Mouse (Mus musculus): ENCODE results near the gene Desi2. TPM values are rescaled to one million over a fixed set of nuclear protein-coding genes. Genes with fewer than 3 reads are reported as not detected.

The Desi2 gene
- total and polyA plus RNA-seq, 3 experiments, result 11.1 to 32.9 (median 14.7) TPM

DNA sequence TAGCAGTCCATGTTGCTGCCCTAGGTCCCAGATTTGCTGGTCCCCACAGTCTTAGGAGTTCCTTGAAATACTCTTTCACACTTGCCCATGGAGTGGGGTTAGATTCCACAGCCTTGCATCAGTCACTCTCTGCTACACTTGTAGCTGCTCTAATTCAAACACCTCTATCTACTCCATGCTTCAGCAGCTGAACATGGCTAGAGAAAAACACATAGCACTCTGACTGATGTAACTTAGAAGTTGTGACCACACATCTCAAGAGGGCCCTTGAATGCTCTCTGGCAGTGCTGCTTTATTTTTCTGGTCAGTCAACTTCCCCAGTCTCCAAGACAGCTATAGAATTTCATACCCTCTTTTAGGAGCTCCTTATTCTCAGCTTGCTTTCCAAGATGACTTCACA, 22.7 kb downstream of the Desi2 start:
- Histone ChIP-seq H3K4me1 (ENCODE audit: control insufficient read depth in 1 of 2, insufficient read depth in 2 of 2) (no peaks in the 10 kb centered on the region), H3K9ac (ENCODE audit: insufficient read depth, low read depth) (no peak overlapping the region), H3K27ac (ENCODE audit: insufficient read depth, low read depth) (no peak overlapping the region), H3K36me3 (replicated peaks in 1 of 2; ENCODE audit: control insufficient read depth in 1 of 2, insufficient read depth in 1 of 2, low read length in 1 of 2) (no peaks in the 10 kb centered on the region), H3K79me2 (replicated peaks; ENCODE audit: control insufficient read depth, extremely low read depth, insufficient read depth, poor library complexity, severe bottlenecking) (no peaks in the 10 kb centered on the region), H3K4me3 (replicated peaks in 1 of 3; ENCODE audit: low read depth in 2 of 3, low read length in 2 of 3, poor library complexity in 1 of 3) (no peak overlapping the region), H3K27me3 (replicated peaks) (no peaks in the 10 kb centered on the region), H3K4me2 (ENCODE audit: insufficient read depth, low read depth, poor library complexity, severe bottlenecking) (no peak overlapping the region), H3K9me3 (replicated peaks; ENCODE audit: low read length) (no peaks in the 10 kb centered on the region)
- no peak for DNase-seq (ENCODE audit: extremely low read depth)
- dilution Hi-C loops (cut with MboI; ENCODE audit: extremely low pct_ligation_motif_present, extremely low pct_unique_long_range_greater_than_20kb, low sequenced_read_pairs) (no loop called here), in situ Hi-C loops (cut with MboI; ENCODE audit: low pct_ligation_motif_present, low pct_unique_long_range_greater_than_20kb, low sequenced_read_pairs) (no loop called here)
- TF ChIP-seq SIN3A (IDR thresholded peaks at IDR 0.05; ENCODE audit: low read length), result no peak

DNA sequence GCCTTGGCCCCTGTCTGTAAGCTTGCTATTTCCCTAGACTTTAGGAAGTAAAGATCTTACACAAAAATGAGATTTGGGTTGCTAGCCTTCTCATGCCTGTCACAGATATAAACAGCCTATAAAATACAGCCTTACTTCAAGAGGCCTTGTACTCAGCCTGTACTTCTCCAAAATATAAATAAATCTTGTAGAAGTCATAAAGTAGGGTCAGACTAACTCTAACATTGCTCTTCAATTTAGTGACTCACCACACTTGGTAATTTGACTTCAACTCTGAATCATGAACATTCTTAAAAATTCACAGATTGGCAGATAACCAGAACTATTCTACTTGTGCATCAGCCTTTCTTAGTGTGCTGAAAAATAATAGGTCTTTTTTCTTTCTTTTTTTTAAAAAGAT, 29.9 kb downstream of the Desi2 start:
- H3K36me3 ChIP-seq (replicated peaks in 1 of 2; ENCODE audit: control insufficient read depth in 1 of 2, insufficient read depth in 1 of 2, low read length in 1 of 2), result peaks cover 0 to 1% of the 10 kb centered on the region in 2 experiments
- H3K9me3 ChIP-seq (replicated peaks; ENCODE audit: low read length), result no peaks in the 10 kb centered on the region
- no peak overlapping the region for H3K4me2 ChIP-seq (ENCODE audit: insufficient read depth, low read depth, poor library complexity, severe bottlenecking)
- H3K79me2 ChIP-seq (replicated peaks; ENCODE audit: control insufficient read depth, extremely low read depth, insufficient read depth, poor library complexity, severe bottlenecking), result no peaks in the 10 kb centered on the region
- TF ChIP-seq MEF2A (IDR thresholded peaks at IDR 0.05; ENCODE audit: borderline replicate concordance, low read depth, low read length) (no peak), ZC3H11A (IDR thresholded peaks at IDR 0.05; ENCODE audit: low read depth, low read length) (no peak), CTCF (conservative IDR thresholded peaks at IDR 0.05 in 1 of 2, IDR thresholded peaks at IDR 0.05 in 1 of 2; ENCODE audit: low read depth in 2 of 2, low read length in 2 of 2) (no peak), CHD1 (IDR thresholded peaks at IDR 0.05; ENCODE audit: low read depth, low read length) (no peak), CHD2 (IDR thresholded peaks at IDR 0.05; ENCODE audit: low read length) (no peak), SMC3 (IDR thresholded peaks at IDR 0.05; ENCODE audit: low read depth, low read length) (no peak), BHLHE40 (IDR thresholded peaks at IDR 0.05; ENCODE audit: low read depth, low read length) (no peak), UBTF (IDR thresholded peaks at IDR 0.05; ENCODE audit: low read depth, low read length) (no peak), JUN (IDR thresholded peaks at IDR 0.05; ENCODE audit: insufficient read depth, low read depth, low read length) (no peak), NRF1 (IDR thresholded peaks at IDR 0.05; ENCODE audit: low read depth, low read length) (no peak), MAFK (IDR thresholded peaks at IDR 0.05; ENCODE audit: insufficient replicate concordance, low read length) (no peak), PAX5 (IDR thresholded peaks at IDR 0.05; ENCODE audit: low read length) (no peak), USF2 (conservative IDR thresholded peaks at IDR 0.05; ENCODE audit: low read depth, low read length) (no peak), POLR2A (IDR thresholded peaks at IDR 0.05; ENCODE audit: low read depth, low read length) (no peak)
- H3K27ac ChIP-seq (ENCODE audit: insufficient read depth, low read depth), result no peak overlapping the region
- no peak overlapping the region for H3K9ac ChIP-seq (ENCODE audit: insufficient read depth, low read depth)
- in situ Hi-C loops (cut with MboI; ENCODE audit: low pct_ligation_motif_present, low pct_unique_long_range_greater_than_20kb, low sequenced_read_pairs) (no loop called here), dilution Hi-C loops (cut with MboI; ENCODE audit: extremely low pct_ligation_motif_present, extremely low pct_unique_long_range_greater_than_20kb, low sequenced_read_pairs) (no loop called here)
- no peak overlapping the region for H3K4me3 ChIP-seq (replicated peaks in 1 of 3; ENCODE audit: low read depth in 2 of 3, low read length in 2 of 3, poor library complexity in 1 of 3)
- H3K4me1 ChIP-seq (ENCODE audit: control insufficient read depth in 1 of 2, insufficient read depth in 2 of 2), result no peaks in the 10 kb centered on the region
- DNase-seq (ENCODE audit: extremely low read depth), result no peak
- H3K27me3 ChIP-seq (replicated peaks), result no peaks in the 10 kb centered on the region

DNA sequence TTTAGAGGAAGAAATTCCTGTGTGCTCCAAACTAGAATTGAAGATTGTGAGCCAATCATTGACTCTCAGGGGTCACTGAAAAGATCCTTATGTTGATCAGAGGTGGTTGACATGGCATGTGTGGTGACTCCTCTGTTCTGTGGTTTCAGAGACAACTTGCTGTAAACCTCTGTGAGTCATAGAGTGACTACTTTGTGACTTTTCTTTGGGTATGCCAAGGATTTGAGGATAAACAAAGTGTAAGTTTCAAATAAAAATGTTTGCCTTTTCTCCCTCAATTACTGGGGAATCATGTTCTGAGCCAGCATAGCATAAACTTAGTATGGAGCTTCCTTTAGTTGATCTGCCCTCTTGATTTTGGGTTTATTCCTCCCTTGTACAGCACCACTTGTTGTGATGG, 31.1 kb downstream of the Desi2 start:
- Histone ChIP-seq H3K27ac (ENCODE audit: insufficient read depth, low read depth) (no peak overlapping the region), H3K9me3 (replicated peaks; ENCODE audit: low read length) (no peaks in the 10 kb centered on the region), H3K27me3 (replicated peaks) (no peaks in the 10 kb centered on the region), H3K79me2 (replicated peaks; ENCODE audit: control insufficient read depth, extremely low read depth, insufficient read depth, poor library complexity, severe bottlenecking) (no peaks in the 10 kb centered on the region), H3K36me3 (replicated peaks in 1 of 2; ENCODE audit: control insufficient read depth in 1 of 2, insufficient read depth in 1 of 2, low read length in 1 of 2) (peaks cover 0 to 1% of the 10 kb centered on the region in 2 experiments), H3K4me3 (replicated peaks in 1 of 3; ENCODE audit: low read depth in 2 of 3, low read length in 2 of 3, poor library complexity in 1 of 3) (no peak overlapping the region), H3K4me2 (ENCODE audit: insufficient read depth, low read depth, poor library complexity, severe bottlenecking) (no peak overlapping the region), H3K4me1 (ENCODE audit: control insufficient read depth in 1 of 2, insufficient read depth in 2 of 2) (no peaks in the 10 kb centered on the region), H3K9ac (ENCODE audit: insufficient read depth, low read depth) (no peak overlapping the region)
- in situ Hi-C loops (cut with MboI; ENCODE audit: low pct_ligation_motif_present, low pct_unique_long_range_greater_than_20kb, low sequenced_read_pairs) (no loop called here), dilution Hi-C loops (cut with MboI; ENCODE audit: extremely low pct_ligation_motif_present, extremely low pct_unique_long_range_greater_than_20kb, low sequenced_read_pairs) (no loop called here)
- DNase-seq (ENCODE audit: extremely low read depth), result no peak
- no peak for TF ChIP-seq GABPA (IDR thresholded peaks at IDR 0.05; ENCODE audit: insufficient replicate concordance, low read depth, low read length)
- no peak for TF ChIP-seq RAD21 (IDR thresholded peaks at IDR 0.05; ENCODE audit: low read depth, low read length)
- TF ChIP-seq MEF2A (IDR thresholded peaks at IDR 0.05; ENCODE audit: borderline replicate concordance, low read depth, low read length), result no peak
- TF ChIP-seq ETS1 (conservative IDR thresholded peaks at IDR 0.05; ENCODE audit: low read depth, low read length), result no peak
- TF ChIP-seq ZMIZ1 (IDR thresholded peaks at IDR 0.05; ENCODE audit: low read depth, low read length), result no peak
- TF ChIP-seq USF2 (conservative IDR thresholded peaks at IDR 0.05; ENCODE audit: low read depth, low read length), result no peak
- TF ChIP-seq MXI1 (IDR thresholded peaks at IDR 0.05; ENCODE audit: low read depth, low read length), result no peak
- TF ChIP-seq MYC (IDR thresholded peaks at IDR 0.05; ENCODE audit: low read depth, low read length), result no peak
- no peak for TF ChIP-seq IRF4 (IDR thresholded peaks at IDR 0.05; ENCODE audit: low read depth, low read length)
- no peak for TF ChIP-seq MAZ (IDR thresholded peaks at IDR 0.05; ENCODE audit: low read depth, low read length)
- no peak for TF ChIP-seq HCFC1 (IDR thresholded peaks at IDR 0.05; ENCODE audit: low read depth, low read length)
- TF ChIP-seq MAX (IDR thresholded peaks at IDR 0.05; ENCODE audit: low read length), result no peak
- no peak for TF ChIP-seq EP300 (IDR thresholded peaks at IDR 0.05; ENCODE audit: low read length)
- TF ChIP-seq ZC3H11A (IDR thresholded peaks at IDR 0.05; ENCODE audit: low read depth, low read length), result no peak
- TF ChIP-seq NRF1 (IDR thresholded peaks at IDR 0.05; ENCODE audit: low read depth, low read length), result no peak
- no peak for TF ChIP-seq BHLHE40 (IDR thresholded peaks at IDR 0.05; ENCODE audit: low read depth, low read length)
- no peak for TF ChIP-seq USF1 (IDR thresholded peaks at IDR 0.05; ENCODE audit: low read depth, low read length)
- TF ChIP-seq ELF1 (IDR thresholded peaks at IDR 0.05; ENCODE audit: low read depth, low read length), result no peak
